Mouse (Mus musculus) liver, postnatal 0 days (tissue): ENCODE measurements around the gene Snta1. TPM values are rescaled to one million over a fixed set of nuclear protein-coding genes. Genes with fewer than 3 reads are reported as not detected.
"Not testable (repeated sequence)": the region's sequence is repeated elsewhere in the genome, so short reads cannot be mapped to it uniquely, and the experiment has no call there.

ENCODE experiments used
- ATAC-seq: fragments of 200-750 bp; cut with Nextera tagmentation; 2 replicates; pipeline ENCODE4 v1.8.0; 2017; ENCODE audit warnings: mild to moderate bottlenecking, moderate library complexity
- DNase-seq: peaks from one replicate; pipeline ENCODE4 v3.0.0-alpha.2; 2016
- H3K27ac ChIP-seq: fragments of 300-500 bp; sonication (generic); 2 replicates; pipeline ENCODE4 v1.5.1; 2014; ENCODE audit warnings: antibody characterized with exemption, moderate library complexity, mild to moderate bottlenecking, low read depth
- H3K27me3 ChIP-seq: fragments of 300-500 bp; sonication (generic); 2 replicates; pipeline ENCODE4 v1.6.1; 2014; ENCODE audit warnings: low read length, control low read depth, mixed read lengths; ENCODE audit not compliant: insufficient read depth
- H3K36me3 ChIP-seq: fragments of 300-500 bp; sonication (generic); replicated peaks from 2 replicates; pipeline ENCODE4 v1.6.1; 2014; ENCODE audit warnings: mild to moderate bottlenecking, control low read depth, low read length, moderate library complexity, mixed read lengths; ENCODE audit not compliant: insufficient read depth
- H3K4me1 ChIP-seq: fragments of 300-500 bp; sonication (generic); 2 replicates; pipeline ENCODE4 v1.6.1; 2014; ENCODE audit warnings: antibody characterized with exemption, mild to moderate bottlenecking, control low read depth; ENCODE audit not compliant: insufficient read depth
- H3K4me2 ChIP-seq: fragments of 300-500 bp; sonication (generic); 2 replicates; pipeline ENCODE4 v1.6.1; 2014; ENCODE audit warnings: low read depth, mild to moderate bottlenecking, low read length, moderate library complexity, mixed read lengths
- H3K4me3 ChIP-seq: fragments of 300-500 bp; sonication (generic); 2 replicates; pipeline ENCODE4 v1.5.1; 2014; ENCODE audit warnings: low read depth, low read length
- H3K9ac ChIP-seq: fragments of 300-500 bp; sonication (generic); replicated peaks from 2 replicates; pipeline ENCODE4 v1.6.1; 2014; ENCODE audit warnings: mild to moderate bottlenecking, moderate library complexity
- H3K9me3 ChIP-seq: fragments of 300-500 bp; sonication (generic); 2 replicates; pipeline ENCODE4 v1.6.1; 2016; ENCODE audit warnings: mild to moderate bottlenecking, control low read depth, low read length, mixed read lengths
- CTCF ChIP-seq: sonication (generic); IDR thresholded peaks from 2 replicates; pipeline ENCODE4 v1.5.1; 2016; ENCODE audit warnings: antibody characterized with exemption, low read depth
- EP300 ChIP-seq: IDR thresholded peaks from 2 replicates; pipeline ENCODE4 v1.6.1; 2016; ENCODE audit warnings: antibody characterized with exemption, low read depth, mild to moderate bottlenecking
- WGBS: fragments of 180-500 bp; shearing (Covaris S2); extraction: QIAGEN DNeasy Blood & Tissue Kit; methylation state at CpG from one replicate; pipeline ENCODE4 v1.1.7; 2014; ENCODE audit not compliant: insufficient replicate concordance; 5-methylcytosine and 5-hydroxymethylcytosine counted together
- polyA plus RNA-seq: library from polyadenylated mRNA; unstranded; fragments of >200 nt; fragmentation: Nextera tagmentation; extraction: Ambion mirVana; gene quantifications from 2 replicates; pipeline ENCODE4 v1.2.1, GENCODE M21; 2015

Snta1 gene
- polyA plus RNA-seq, 1 experiment from 2014 or later = 4.7 TPM

GRCm38 (mm10) chr2:154372151-154372829 is 35.6 kb downstream of the Snta1 start:
- Histone ChIP-seq H3K9me3 (no peaks in the 10 kb centered on the region), H3K9ac (peak overlapping the region; percentile 100), H3K4me3 (peak overlapping the region; percentile 98), H3K4me2 (peak overlapping the region; percentile 91), H3K4me1 (peaks cover 6% of the 10 kb centered on the region), H3K27me3 (no peaks in the 10 kb centered on the region), H3K27ac (peak overlapping the region; percentile 98), H3K36me3 (peaks cover 11% of the 10 kb centered on the region; the same call in 1 of the 2 replicates)
- ATAC-seq = peak; percentile 93
- no peak for TF ChIP-seq EP300
- TF ChIP-seq CTCF = no peak
- WGBS = under 1% methylated on average over 42 of the region's 42 CpGs
- peak; percentile 91 for DNase-seq

GRCm38 (mm10) chr2:154367510-154367909 is 40.4 kb downstream of the Snta1 start:
- Histone ChIP-seq H3K9me3 (no peaks in the 10 kb centered on the region), H3K9ac (no peak overlapping the region), H3K36me3 (peaks cover 25% of the 10 kb centered on the region), H3K27me3 (no peaks in the 10 kb centered on the region), H3K4me2 (no peak overlapping the region), H3K27ac (no peak overlapping the region), H3K4me1 (peaks cover 2% of the 10 kb centered on the region; the same call in 1 of the 2 replicates), H3K4me3 (no peak overlapping the region)
- TF ChIP-seq EP300 = no peak
- TF ChIP-seq CTCF = no peak
- DNase-seq (no peak), ATAC-seq (no peak)
- WGBS = 90% methylated on average over 1 of the region's 1 CpGs

GRCm38 (mm10) chr2:154354000-154354425 is 53.9 kb downstream of the Snta1 start:
- Histone ChIP-seq H3K4me2 (peak overlapping the region; percentile 43), H3K27ac (peak overlapping the region; percentile 88), H3K9ac (peak overlapping the region; percentile 69), H3K4me3 (peak overlapping the region; percentile 54), H3K36me3 (peaks cover 21% of the 10 kb centered on the region)
- WGBS = 77% methylated on average over 14 of the region's 19 CpGs
- not testable (repeated sequence) for H3K9me3 ChIP-seq, H3K27me3 ChIP-seq, H3K4me1 ChIP-seq
- DNase-seq = peak; percentile 36
- peak; percentile 83 for ATAC-seq
- TF ChIP-seq CTCF = 0 out of 2 replicates have a peak, but pooled peaks have one; percentile 21

- DNase-seq (peak; percentile 25), ATAC-seq (peak; percentile 91)
- 0 out of 2 replicates have a peak, but pooled peaks have one; percentile 59 for TF ChIP-seq EP300
- no peak for TF ChIP-seq CTCF
- no peaks in the 10 kb centered on the region for H3K9me3 ChIP-seq
- 65% methylated on average over 3 of the region's 3 CpGs for WGBS
- no peak overlapping the region for H3K4me3 ChIP-seq
- H3K36me3 ChIP-seq = peaks cover 34% of the 10 kb centered on the region
- H3K9ac ChIP-seq = no peak overlapping the region
- no peaks in the 10 kb centered on the region for H3K4me1 ChIP-seq
- H3K27me3 ChIP-seq = no peaks in the 10 kb centered on the region
- no peak overlapping the region for H3K4me2 ChIP-seq
- H3K27ac ChIP-seq = peak overlapping the region; percentile 87
Observed at GRCm38 (mm10) chr2:154348152-154348551, 59.7 kb downstream of the Snta1 start.

GRCm38 (mm10) chr2:154339356-154339755 is 68.5 kb downstream of the Snta1 start:
- DNase-seq = no peak
- no peak overlapping the region for H3K4me2 ChIP-seq
- 63% methylated on average over 2 of the region's 2 CpGs for WGBS
- no peaks in the 10 kb centered on the region for H3K4me1 ChIP-seq
- no peaks in the 10 kb centered on the region for H3K9me3 ChIP-seq
- TF ChIP-seq CTCF (no peak), EP300 (no peak)
- peaks cover 40% of the 10 kb centered on the region for H3K36me3 ChIP-seq
- no peak overlapping the region for H3K27ac ChIP-seq
- no peak overlapping the region for H3K4me3 ChIP-seq
- ATAC-seq = no peak
- H3K9ac ChIP-seq = no peak overlapping the region
- no peaks in the 10 kb centered on the region for H3K27me3 ChIP-seq

- DNase-seq (no peak), ATAC-seq (no peak)
- H3K9ac ChIP-seq = no peak overlapping the region
- TF ChIP-seq EP300 (no peak), CTCF (no peak)
- 80% methylated on average over 1 of the region's 1 CpGs for WGBS
- H3K4me3 ChIP-seq = no peak overlapping the region
- no peak overlapping the region for H3K27ac ChIP-seq
- no peaks in the 10 kb centered on the region for H3K9me3 ChIP-seq
- H3K36me3 ChIP-seq = peaks cover 40% of the 10 kb centered on the region
- no peaks in the 10 kb centered on the region for H3K27me3 ChIP-seq
- no peak overlapping the region for H3K4me2 ChIP-seq
- no peaks in the 10 kb centered on the region for H3K4me1 ChIP-seq
Observed at GRCm38 (mm10) chr2:154338161-154338560, 69.7 kb downstream of the Snta1 start.
